15 mouse cellular contexts compared by ENCODE assay signal in genomic region chr1:134784911-134785310, GRCm38 (mm10).
A peak's percentile ranks its signal among the peaks of the same experiment; 100 is the strongest.
DNase-seq lines count a peak whose midpoint lies in the region; ATAC-seq and TF ChIP-seq lines count a peak whose summit lies in the region.
"Had no signal": no experiment of that assay in that cellular context is flagged by ENCODE, and none has a peak within 500 bp of the region (broad histone marks: within the 10 kb centered on the region; RNA-seq: fewer than 3 reads in every experiment).

No protein-coding gene starts in this region.

- H3K27me3 ChIP-seq in heart, embryonic 15.5 days = no peaks in the 10 kb centered on the region
- no peaks in the 10 kb centered on the region for H3K27me3 ChIP-seq in lung, postnatal 0 days (replicated peaks; ENCODE audit: insufficient read depth, low read length)
- no peaks in the 10 kb centered on the region for H3K27me3 ChIP-seq in limb, embryonic 14.5 days (ENCODE audit: control insufficient read depth, insufficient read depth, low read length)
- H3K27me3 ChIP-seq: liver, embryonic 15.5 days had no signal

- no peak for TF ChIP-seq POLR2A in limb, embryonic 14.5 days (IDR thresholded peaks at IDR 0.05; ENCODE audit: borderline replicate concordance, extremely low read depth, insufficient read depth, insufficient read length)

- peaks cover 4% of the 10 kb centered on the region; the same call in 1 of the 2 replicates for H3K36me3 ChIP-seq in heart, embryonic 15.5 days
- H3K36me3 ChIP-seq in lung, postnatal 0 days (ENCODE audit: insufficient read depth, low read length) = no peaks in the 10 kb centered on the region
- peaks cover 3% of the 10 kb centered on the region for H3K36me3 ChIP-seq in limb, embryonic 14.5 days (ENCODE audit: control insufficient read depth, insufficient read depth, low read length)
- H3K36me3 ChIP-seq: liver, embryonic 15.5 days; midbrain, embryonic 10.5 days had no signal

- no peak for TF ChIP-seq CTCF in lung, postnatal 0 days (IDR thresholded peaks at IDR 0.05)

- H3K4me3 ChIP-seq in heart, embryonic 15.5 days = no peak overlapping the region
- no peak overlapping the region for H3K4me3 ChIP-seq in lung, postnatal 0 days (ENCODE audit: low read depth, low read length)
- H3K4me3 ChIP-seq in limb, embryonic 14.5 days (replicated peaks; ENCODE audit: low read length) = no peak overlapping the region
- H3K4me3 ChIP-seq: liver, embryonic 15.5 days; midbrain, embryonic 10.5 days had no signal

- no peaks in the 10 kb centered on the region for H3K9me3 ChIP-seq in heart, embryonic 15.5 days (replicated peaks)
- no peaks in the 10 kb centered on the region for H3K9me3 ChIP-seq in lung, postnatal 0 days (ENCODE audit: low read length)
- H3K9me3 ChIP-seq in limb, embryonic 14.5 days (ENCODE audit: control insufficient read depth, low read length) = no peaks in the 10 kb centered on the region
- H3K9me3 ChIP-seq: liver, embryonic 15.5 days; midbrain, embryonic 10.5 days had no signal

- ATAC-seq in heart, embryonic 15.5 days (replicated peaks; ENCODE audit: insufficient number of reproducible peaks, insufficient read depth, low FRiP score, low read depth) = no peak
- no peak for ATAC-seq in lung, postnatal 0 days
- ATAC-seq in limb, embryonic 14.5 days (ENCODE audit: low FRiP score, low read depth) = no peak
- ATAC-seq: activated CD4-positive, CD25-positive, alpha-beta regulatory T cell, adult 4 months had no signal

- H3K9ac ChIP-seq in heart, embryonic 15.5 days = no peak overlapping the region
- no peak overlapping the region for H3K9ac ChIP-seq in lung, postnatal 0 days (replicated peaks; ENCODE audit: low read depth)
- no peak overlapping the region for H3K9ac ChIP-seq in limb, embryonic 14.5 days (ENCODE audit: low read depth, low read length, severe bottlenecking)
- H3K9ac ChIP-seq: liver, embryonic 15.5 days had no signal

- peak overlapping the region; percentile 83 for H3K27ac ChIP-seq in heart, embryonic 15.5 days
- peak overlapping the region; percentile 79 for H3K27ac ChIP-seq in lung, postnatal 0 days (ENCODE audit: low read length)
- H3K27ac ChIP-seq in limb, embryonic 14.5 days (replicated peaks; ENCODE audit: low read depth, low read length) = peak overlapping the region; percentile 52
- H3K27ac ChIP-seq: liver, embryonic 15.5 days; midbrain, embryonic 10.5 days had no signal

- H3K4me1 ChIP-seq in heart, embryonic 15.5 days (replicated peaks) = peaks cover 40% of the 10 kb centered on the region
- H3K4me1 ChIP-seq in lung, postnatal 0 days (ENCODE audit: insufficient read depth, low read depth, low read length) = peaks cover 11% of the 10 kb centered on the region; the same call in 1 of the 2 replicates
- H3K4me1 ChIP-seq in limb, embryonic 14.5 days (ENCODE audit: control insufficient read depth, insufficient read depth, low read length) = peaks cover 22% of the 10 kb centered on the region
- H3K4me1 ChIP-seq: liver, embryonic 15.5 days had no signal

- no peak overlapping the region for H3K4me2 ChIP-seq in heart, embryonic 15.5 days
- no peak overlapping the region for H3K4me2 ChIP-seq in lung, postnatal 0 days (replicated peaks; ENCODE audit: low read depth, low read length)
- no peak overlapping the region for H3K4me2 ChIP-seq in limb, embryonic 14.5 days (replicated peaks; ENCODE audit: low read depth, low read length, severe bottlenecking)
- H3K4me2 ChIP-seq: liver, embryonic 15.5 days had no signal

- TF ChIP-seq EP300 in lung, postnatal 0 days (IDR thresholded peaks at IDR 0.05) = no peak

- DNase-seq in heart, postnatal 4 days = no peak
- DNase-seq in lung, postnatal 0 days (ENCODE audit: low spot score) = peak; percentile 43
- no peak for DNase-seq in lung, postnatal 10 days
- DNase-seq in limb, embryonic 14.5 days (ENCODE audit: low spot score) = no peak
- DNase-seq in T-cell, adult 2 months (ENCODE audit: low spot score) = no peak
- no peak for DNase-seq in testis, postnatal 14 days (ENCODE audit: low spot score)
- DNase-seq: cerebellum, adult 2 months; embryo, embryonic 11 days; kidney, adult 11 months; kidney, postnatal 14 days; thymus, adult 18-20 months had no signal

- WGBS in heart, embryonic 15.5 days = 81% methylated on average over 1 of the region's 1 CpGs
- WGBS in lung, postnatal 0 days = 76% methylated on average over 1 of the region's 1 CpGs
- 84% methylated on average over 1 of the region's 1 CpGs for WGBS in limb, embryonic 14.5 days
